Mouse (Mus musculus): Measurements from ENCODE around the gene Fancl. TPM values are rescaled to one million over a fixed set of nuclear protein-coding genes. Genes with fewer than 3 reads are reported as not detected.

Fancl gene
- polyA plus RNA-seq, 1 experiment: 10.1 TPM

DNA sequence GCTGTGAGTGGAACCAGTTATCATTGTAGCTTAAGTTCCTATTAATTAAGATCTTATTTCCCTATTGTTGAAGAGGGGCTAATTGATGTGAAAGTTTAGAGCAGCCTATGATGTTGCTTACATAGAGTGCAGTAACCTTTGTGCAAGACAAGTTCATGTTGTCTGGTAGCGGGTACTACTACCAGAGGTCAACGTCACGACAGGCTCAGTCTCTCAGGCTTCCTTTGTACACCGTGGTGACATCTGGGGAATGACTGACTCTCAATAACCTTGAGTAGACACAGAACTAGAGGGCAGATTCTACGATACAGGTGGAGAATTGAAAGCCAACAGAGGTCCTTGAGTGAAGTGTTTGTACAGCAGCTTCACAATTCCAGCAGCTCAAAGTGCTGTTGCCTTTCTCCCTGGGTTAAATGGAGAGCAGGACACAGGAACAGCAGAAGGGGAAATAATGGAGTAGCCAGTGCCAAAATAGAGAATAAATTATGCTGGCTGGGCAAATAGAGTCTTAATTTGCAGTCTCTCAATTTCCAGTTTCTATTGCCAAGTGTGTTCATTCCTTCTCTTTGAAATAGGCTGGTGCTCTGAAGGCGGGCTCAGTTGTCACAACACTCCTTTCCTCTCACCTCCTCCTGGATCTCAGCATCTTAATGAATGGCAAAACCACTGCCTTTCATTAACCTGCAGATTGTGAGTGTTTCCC lies 91.3 kb downstream of the Fancl start:
- Histone ChIP-seq H3K4me3 (ENCODE audit: insufficient read depth, low read length) (no peak overlapping the region), H3K27ac (ENCODE audit: insufficient read depth, low read length) (no peak overlapping the region), H3K4me1 (ENCODE audit: control insufficient read depth, insufficient read depth, low read length) (0 out of 2 replicates have a peak, but pooled peaks cover 3% of the 10 kb centered on the region)
- no peak for TF ChIP-seq POLR2A (IDR thresholded peaks at IDR 0.05; ENCODE audit: low read depth, low read length)
- no peak for TF ChIP-seq CTCF (IDR thresholded peaks at IDR 0.05; ENCODE audit: borderline replicate concordance, insufficient read depth, low read length)

DNA sequence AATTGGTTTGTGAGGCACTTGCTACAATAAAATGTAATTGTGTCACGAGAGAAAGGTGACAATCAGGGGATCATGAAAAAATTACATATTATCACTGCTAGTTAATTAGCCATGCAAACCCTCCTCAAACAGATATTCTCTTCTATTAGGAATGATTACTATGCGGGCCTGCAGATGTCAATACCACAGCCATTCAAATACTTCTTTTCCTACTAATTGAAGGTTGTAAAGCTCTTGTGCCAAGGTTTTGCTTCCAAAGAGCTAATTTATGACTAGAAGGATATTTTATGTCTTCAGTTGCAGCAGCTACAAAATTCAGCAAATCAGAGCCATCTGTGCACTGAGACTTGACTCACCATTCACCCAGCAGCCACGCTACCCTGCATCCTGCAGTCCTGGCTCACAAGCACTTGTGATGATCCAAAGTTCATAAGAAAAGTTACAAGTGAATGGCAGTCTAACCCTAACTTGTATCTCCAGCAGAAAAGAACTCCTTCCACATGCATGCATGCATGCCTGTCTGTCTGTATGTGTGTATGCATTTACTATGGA lies 95.8 kb downstream of the Fancl start:
- H3K27ac ChIP-seq (ENCODE audit: insufficient read depth, low read length): no peak overlapping the region
- TF ChIP-seq POLR2A (IDR thresholded peaks at IDR 0.05; ENCODE audit: low read depth, low read length): no peak
- TF ChIP-seq CTCF (IDR thresholded peaks at IDR 0.05; ENCODE audit: borderline replicate concordance, insufficient read depth, low read length): no peak

DNA sequence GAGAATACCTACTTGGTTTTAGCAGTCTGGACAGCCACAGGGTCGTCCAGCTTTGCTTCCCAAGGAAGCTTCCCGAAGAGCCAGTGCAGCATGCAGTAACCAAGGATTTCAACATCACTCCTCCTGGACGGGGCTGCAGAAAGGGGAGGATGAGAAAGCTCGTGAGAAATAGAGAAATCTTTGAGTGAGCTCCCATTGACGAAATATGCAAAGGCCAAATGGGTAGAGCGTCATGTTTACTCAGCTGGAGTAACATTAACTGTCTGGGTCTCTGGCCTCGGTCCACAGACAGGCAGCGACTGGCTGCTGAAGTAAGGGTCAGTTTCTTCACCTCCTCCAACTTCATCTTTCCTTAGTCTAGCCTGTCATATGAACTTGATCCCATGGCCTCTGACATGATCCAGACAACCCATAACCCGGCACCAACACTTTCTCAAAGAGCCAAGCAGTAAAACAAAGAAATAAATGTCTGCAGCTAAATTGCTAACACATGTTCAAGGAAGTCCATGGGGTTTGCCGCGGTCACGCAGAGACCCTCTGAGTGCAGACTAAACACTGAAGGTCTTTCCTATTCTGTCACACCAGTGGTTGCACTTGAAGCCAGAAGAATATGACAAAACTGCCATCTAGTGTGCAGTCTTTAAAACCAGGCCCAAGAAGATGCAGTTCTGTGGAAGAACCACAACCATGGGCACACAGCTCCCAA lies 104.0 kb downstream of the Fancl start:
- Histone ChIP-seq H3K4me3 (ENCODE audit: insufficient read depth, low read length) (no peak overlapping the region), H3K4me1 (ENCODE audit: control insufficient read depth, insufficient read depth, low read length) (no peaks in the 10 kb centered on the region; the same call in 1 of the 2 replicates), H3K27ac (ENCODE audit: insufficient read depth, low read length) (peak overlapping the region; percentile 28)
- no peak for TF ChIP-seq CTCF (IDR thresholded peaks at IDR 0.05; ENCODE audit: borderline replicate concordance, insufficient read depth, low read length)
- TF ChIP-seq POLR2A (IDR thresholded peaks at IDR 0.05; ENCODE audit: low read depth, low read length): no peak

More for the DNA sequence above, 95.8 kb downstream of the Fancl start:
- Histone ChIP-seq H3K4me3 (ENCODE audit: insufficient read depth, low read length) (no peak overlapping the region), H3K4me1 (ENCODE audit: control insufficient read depth, insufficient read depth, low read length) (no peaks in the 10 kb centered on the region)

GRCm38 (mm10) chr11:26495951-26496350 lies 110.0 kb downstream of the Fancl start:
- Histone ChIP-seq H3K4me3 (ENCODE audit: insufficient read depth, low read length) (no peak overlapping the region), H3K4me1 (ENCODE audit: control insufficient read depth, insufficient read depth, low read length) (no peaks in the 10 kb centered on the region), H3K27ac (ENCODE audit: insufficient read depth, low read length) (no peak overlapping the region)
- TF ChIP-seq CTCF (IDR thresholded peaks at IDR 0.05; ENCODE audit: borderline replicate concordance, insufficient read depth, low read length): no peak
- TF ChIP-seq POLR2A (IDR thresholded peaks at IDR 0.05; ENCODE audit: low read depth, low read length): no peak

DNA sequence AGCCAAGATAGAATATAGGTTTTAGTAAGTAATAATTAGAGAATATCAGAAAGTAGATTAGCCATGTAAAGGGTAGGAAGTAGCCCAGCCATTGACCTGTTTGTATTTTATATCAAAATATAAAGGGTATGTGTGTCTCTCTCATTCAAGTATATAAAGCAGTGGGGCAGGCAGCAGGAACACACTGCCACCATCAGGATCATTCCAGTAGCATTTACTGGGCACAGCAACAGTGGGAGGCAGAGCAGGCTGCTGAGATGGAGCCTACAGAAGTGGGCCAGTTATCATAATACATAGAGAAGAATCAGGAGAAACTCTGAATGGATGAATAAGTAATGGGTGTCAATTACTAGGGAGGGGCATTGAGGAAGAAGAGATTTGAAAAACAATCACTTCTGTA lies 127.7 kb downstream of the Fancl start:
- Histone ChIP-seq H3K4me3 (ENCODE audit: insufficient read depth, low read length) (no peak overlapping the region), H3K27ac (ENCODE audit: insufficient read depth, low read length) (no peak overlapping the region), H3K4me1 (ENCODE audit: control insufficient read depth, insufficient read depth, low read length) (no peaks in the 10 kb centered on the region)
- TF ChIP-seq CTCF (IDR thresholded peaks at IDR 0.05; ENCODE audit: borderline replicate concordance, insufficient read depth, low read length): no peak; the same call in 1 of the 2 replicates
- no peak for TF ChIP-seq POLR2A (IDR thresholded peaks at IDR 0.05; ENCODE audit: low read depth, low read length)

DNA sequence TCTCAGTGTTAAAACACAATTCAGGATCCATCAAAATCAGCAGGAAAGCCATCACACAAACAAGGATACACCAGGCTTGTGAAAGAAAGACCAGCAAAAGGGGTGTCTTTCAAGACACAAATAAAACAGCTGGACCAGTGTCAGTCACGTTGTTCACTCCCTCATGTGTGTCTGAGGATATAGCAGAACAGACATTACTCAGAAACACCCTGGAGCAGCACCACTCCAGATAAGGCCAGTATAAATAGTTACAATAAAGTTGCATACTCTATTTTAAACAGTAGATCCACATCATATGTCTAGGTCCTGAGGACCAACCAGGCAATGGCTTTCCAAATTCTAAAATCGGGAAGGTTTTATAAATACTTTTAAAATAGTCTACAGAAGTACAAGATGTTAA lies 130.2 kb downstream of the Fancl start:
- Histone ChIP-seq H3K27ac (ENCODE audit: insufficient read depth, low read length) (no peak overlapping the region), H3K4me1 (ENCODE audit: control insufficient read depth, insufficient read depth, low read length) (peaks cover 4% of the 10 kb centered on the region; the same call in 1 of the 2 replicates), H3K4me3 (ENCODE audit: insufficient read depth, low read length) (no peak overlapping the region)
- no peak for TF ChIP-seq POLR2A (IDR thresholded peaks at IDR 0.05; ENCODE audit: low read depth, low read length)
- TF ChIP-seq CTCF (IDR thresholded peaks at IDR 0.05; ENCODE audit: borderline replicate concordance, insufficient read depth, low read length): no peak

- Histone ChIP-seq H3K4me3 (ENCODE audit: insufficient read depth, low read length) (no peak overlapping the region), H3K27ac (ENCODE audit: insufficient read depth, low read length) (peak overlapping the region; percentile 65; the same call in 1 of the 2 replicates)
- TF ChIP-seq POLR2A (IDR thresholded peaks at IDR 0.05; ENCODE audit: low read depth, low read length): no peak
- no peak for TF ChIP-seq CTCF (IDR thresholded peaks at IDR 0.05; ENCODE audit: borderline replicate concordance, insufficient read depth, low read length)
These were observed 133.1 kb downstream of the Fancl start for GRCm38 (mm10) chr11:26518991-26519390.

More at GRCm38 (mm10) chr11:26518991-26519390, 133.1 kb downstream of the Fancl start:
- peaks cover 4% of the 10 kb centered on the region; the same call in 1 of the 2 replicates for H3K4me1 ChIP-seq (ENCODE audit: control insufficient read depth, insufficient read depth, low read length)

Other genes starting within 250 kb of the Fancl start
- not detected in 2 replicates for gene 5730522E02Rik, start 175.4 kb upstream of the Fancl start, polyA plus RNA-seq (2011; ENCODE audit: insufficient read length, low read depth, missing spikeins)
- gene Gm6899, start 207.1 kb downstream of the Fancl start, polyA plus RNA-seq (2011; ENCODE audit: insufficient read length, low read depth, missing spikeins): not detected in 2 replicates
- 23.1 and 26.6 TPM in 2 replicates for gene Vrk2, start 207.9 kb downstream of the Fancl start, polyA plus RNA-seq (2011; ENCODE audit: insufficient read length, low read depth, missing spikeins)